Mouse (Mus musculus): ENCODE results near the gene Oas2. TPM values are rescaled to one million over a fixed set of nuclear protein-coding genes. Genes with fewer than 3 reads are reported as not detected.

Gene Oas2
- total and polyA plus RNA-seq, 2 experiments from 2014 or later: 0.15 TPM; not detected in 1

- 49% methylated on average over 14 of the region's 14 CpGs for WGBS
- Histone ChIP-seq H3K27me3 (ENCODE audit: control insufficient read depth, insufficient read depth, low read length) (no peaks in the 10 kb centered on the region), H3K4me3 (ENCODE audit: low read depth, low read length) (no peak overlapping the region), H3K4me2 (ENCODE audit: low read depth, low read length) (no peak overlapping the region), H3K9ac (replicated peaks; ENCODE audit: low read depth, low read length) (no peak overlapping the region), H3K4me1 (ENCODE audit: control insufficient read depth, insufficient read depth) (peaks cover 29% of the 10 kb centered on the region), H3K27ac (ENCODE audit: low read depth) (peak overlapping the region; percentile 39; the same call in 1 of the 2 replicates), H3K36me3 (replicated peaks; ENCODE audit: control insufficient read depth, insufficient read depth, low read length) (no peaks in the 10 kb centered on the region), H3K9me3 (replicated peaks; ENCODE audit: control insufficient read depth, low read length) (no peaks in the 10 kb centered on the region)
- ATAC-seq (ENCODE audit: insufficient read depth, low read depth) (no peak; the same call in 1 of the 2 replicates), DNase-seq (ENCODE audit: low spot score) (no peak)
- TF ChIP-seq CTCF (IDR thresholded peaks at IDR 0.05; ENCODE audit: low read depth): no peak
- no peak for TF ChIP-seq EP300 (IDR thresholded peaks at IDR 0.05; ENCODE audit: low read depth)
Observed at GRCm38 (mm10) chr5:120775287-120775985, 25.8 kb upstream of the Oas2 start.

GRCm38 (mm10) chr5:120769396-120769795 lies 19.7 kb upstream of the Oas2 start:
- TF ChIP-seq EP300 (IDR thresholded peaks at IDR 0.05; ENCODE audit: low read depth) (no peak), CTCF (IDR thresholded peaks at IDR 0.05; ENCODE audit: low read depth) (no peak)
- no peak overlapping the region for H3K9ac ChIP-seq (replicated peaks; ENCODE audit: low read depth, low read length)
- 35% methylated on average over 3 of the region's 3 CpGs for WGBS
- H3K36me3 ChIP-seq (replicated peaks; ENCODE audit: control insufficient read depth, insufficient read depth, low read length): no peaks in the 10 kb centered on the region
- no peak overlapping the region for H3K4me3 ChIP-seq (ENCODE audit: low read depth, low read length)
- no peak overlapping the region for H3K27ac ChIP-seq (ENCODE audit: low read depth)
- no peaks in the 10 kb centered on the region for H3K9me3 ChIP-seq (replicated peaks; ENCODE audit: control insufficient read depth, low read length)
- no peaks in the 10 kb centered on the region for H3K27me3 ChIP-seq (ENCODE audit: control insufficient read depth, insufficient read depth, low read length)
- DNase-seq (ENCODE audit: low spot score): no peak
- no peak overlapping the region for H3K4me2 ChIP-seq (ENCODE audit: low read depth, low read length)
- no peaks in the 10 kb centered on the region for H3K4me1 ChIP-seq (ENCODE audit: control insufficient read depth, insufficient read depth)
- no peak for ATAC-seq (ENCODE audit: insufficient read depth, low read depth)

GRCm38 (mm10) chr5:120765010-120765409 lies 15.4 kb upstream of the Oas2 start:
- H3K4me3 ChIP-seq (ENCODE audit: low read depth, low read length): no peak overlapping the region
- no peak overlapping the region for H3K9ac ChIP-seq (replicated peaks; ENCODE audit: low read depth, low read length)
- DNase-seq (ENCODE audit: low spot score): no peak
- no peaks in the 10 kb centered on the region for H3K4me1 ChIP-seq (ENCODE audit: control insufficient read depth, insufficient read depth)
- TF ChIP-seq EP300 (IDR thresholded peaks at IDR 0.05; ENCODE audit: low read depth) (no peak), CTCF (IDR thresholded peaks at IDR 0.05; ENCODE audit: low read depth) (no peak)
- WGBS: 75% methylated on average over 8 of the region's 8 CpGs
- no peaks in the 10 kb centered on the region for H3K36me3 ChIP-seq (replicated peaks; ENCODE audit: control insufficient read depth, insufficient read depth, low read length)
- ATAC-seq (ENCODE audit: insufficient read depth, low read depth): no peak
- H3K27me3 ChIP-seq (ENCODE audit: control insufficient read depth, insufficient read depth, low read length): no peaks in the 10 kb centered on the region
- H3K9me3 ChIP-seq (replicated peaks; ENCODE audit: control insufficient read depth, low read length): no peaks in the 10 kb centered on the region
- no peak overlapping the region for H3K27ac ChIP-seq (ENCODE audit: low read depth)
- no peak overlapping the region for H3K4me2 ChIP-seq (ENCODE audit: low read depth, low read length)

GRCm38 (mm10) chr5:120761901-120762300 lies 12.2 kb upstream of the Oas2 start:
- DNase-seq (ENCODE audit: low spot score): no peak
- Histone ChIP-seq H3K9ac (replicated peaks; ENCODE audit: low read depth, low read length) (no peak overlapping the region), H3K27ac (ENCODE audit: low read depth) (peak overlapping the region; percentile 11; the same call in 1 of the 2 replicates), H3K36me3 (replicated peaks; ENCODE audit: control insufficient read depth, insufficient read depth, low read length) (no peaks in the 10 kb centered on the region), H3K9me3 (replicated peaks; ENCODE audit: control insufficient read depth, low read length) (no peaks in the 10 kb centered on the region), H3K4me2 (ENCODE audit: low read depth, low read length) (no peak overlapping the region), H3K4me1 (ENCODE audit: control insufficient read depth, insufficient read depth) (no peaks in the 10 kb centered on the region), H3K4me3 (ENCODE audit: low read depth, low read length) (no peak overlapping the region), H3K27me3 (ENCODE audit: control insufficient read depth, insufficient read depth, low read length) (no peaks in the 10 kb centered on the region)
- WGBS: 28% methylated on average over 6 of the region's 6 CpGs
- TF ChIP-seq CTCF (IDR thresholded peaks at IDR 0.05; ENCODE audit: low read depth): no peak
- no peak for TF ChIP-seq EP300 (IDR thresholded peaks at IDR 0.05; ENCODE audit: low read depth)
- peak; percentile 77 for ATAC-seq (ENCODE audit: insufficient read depth, low read depth)

GRCm38 (mm10) chr5:120754215-120754614 lies 4.6 kb upstream of the Oas2 start:
- no peak for DNase-seq (ENCODE audit: low spot score)
- Histone ChIP-seq H3K27me3 (ENCODE audit: control insufficient read depth, insufficient read depth, low read length) (no peaks in the 10 kb centered on the region), H3K36me3 (replicated peaks; ENCODE audit: control insufficient read depth, insufficient read depth, low read length) (no peaks in the 10 kb centered on the region), H3K9ac (replicated peaks; ENCODE audit: low read depth, low read length) (no peak overlapping the region), H3K4me3 (ENCODE audit: low read depth, low read length) (no peak overlapping the region), H3K4me2 (ENCODE audit: low read depth, low read length) (no peak overlapping the region), H3K4me1 (ENCODE audit: control insufficient read depth, insufficient read depth) (no peaks in the 10 kb centered on the region), H3K27ac (ENCODE audit: low read depth) (no peak overlapping the region), H3K9me3 (replicated peaks; ENCODE audit: control insufficient read depth, low read length) (no peaks in the 10 kb centered on the region)
- no peak for ATAC-seq (ENCODE audit: insufficient read depth, low read depth)
- TF ChIP-seq CTCF (IDR thresholded peaks at IDR 0.05; ENCODE audit: low read depth) (no peak), EP300 (IDR thresholded peaks at IDR 0.05; ENCODE audit: low read depth) (no peak)
- 77% methylated on average over 4 of the region's 4 CpGs for WGBS

GRCm38 (mm10) chr5:120752786-120753185 lies 3.1 kb upstream of the Oas2 start:
- H3K4me1 ChIP-seq (ENCODE audit: control insufficient read depth, insufficient read depth): no peaks in the 10 kb centered on the region
- H3K27me3 ChIP-seq (ENCODE audit: control insufficient read depth, insufficient read depth, low read length): no peaks in the 10 kb centered on the region
- H3K36me3 ChIP-seq (replicated peaks; ENCODE audit: control insufficient read depth, insufficient read depth, low read length): no peaks in the 10 kb centered on the region
- H3K4me3 ChIP-seq (ENCODE audit: low read depth, low read length): no peak overlapping the region
- H3K9me3 ChIP-seq (replicated peaks; ENCODE audit: control insufficient read depth, low read length): no peaks in the 10 kb centered on the region
- H3K27ac ChIP-seq (ENCODE audit: low read depth): no peak overlapping the region
- DNase-seq (ENCODE audit: low spot score): no peak
- H3K4me2 ChIP-seq (ENCODE audit: low read depth, low read length): no peak overlapping the region
- no peak overlapping the region for H3K9ac ChIP-seq (replicated peaks; ENCODE audit: low read depth, low read length)
- no peak for ATAC-seq (ENCODE audit: insufficient read depth, low read depth)
- TF ChIP-seq CTCF (IDR thresholded peaks at IDR 0.05; ENCODE audit: low read depth) (no peak), EP300 (IDR thresholded peaks at IDR 0.05; ENCODE audit: low read depth) (no peak)
- WGBS: 57% methylated on average over 3 of the region's 3 CpGs
